Mouse (Mus musculus) layer of hippocampus, adult 9-11 months (tissue): ENCODE data around the gene Wdtc1.
A peak's percentile ranks its signal among the peaks of the same experiment; 100 is the strongest.

ENCODE experiments used
- DNase-seq: peaks from one replicate; pipeline ENCODE4 v3.0.0; 2022

The Wdtc1 gene

GRCm38 (mm10) chr4:133353367-133354365 is at the start of gene Wdtc1:
Gene Wdtc1, minus strand, starts transcription at chr4:133353481.
- DNase-seq, result no peak

DNA sequence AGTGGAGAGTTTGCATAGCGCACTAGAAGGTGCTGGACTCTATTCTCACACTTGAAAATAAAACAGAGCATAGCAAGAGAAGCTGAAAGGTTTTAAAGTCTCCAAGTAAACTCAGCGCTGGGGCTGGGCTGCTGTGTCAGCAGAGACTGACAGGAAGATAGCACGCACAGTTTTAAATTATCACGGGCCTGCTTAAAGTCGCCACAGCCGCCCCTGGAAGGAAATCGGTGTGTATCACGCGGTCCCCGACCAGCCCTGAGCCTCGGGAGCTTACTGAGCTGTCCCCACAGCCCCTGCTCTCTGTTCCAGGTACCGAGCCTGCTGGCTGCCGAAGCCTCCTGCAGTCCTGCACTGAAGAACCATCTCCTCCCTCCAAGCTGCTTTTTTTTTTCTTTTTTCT is 48.7 kb upstream of the Wdtc1 start:
- no peak for DNase-seq

DNA sequence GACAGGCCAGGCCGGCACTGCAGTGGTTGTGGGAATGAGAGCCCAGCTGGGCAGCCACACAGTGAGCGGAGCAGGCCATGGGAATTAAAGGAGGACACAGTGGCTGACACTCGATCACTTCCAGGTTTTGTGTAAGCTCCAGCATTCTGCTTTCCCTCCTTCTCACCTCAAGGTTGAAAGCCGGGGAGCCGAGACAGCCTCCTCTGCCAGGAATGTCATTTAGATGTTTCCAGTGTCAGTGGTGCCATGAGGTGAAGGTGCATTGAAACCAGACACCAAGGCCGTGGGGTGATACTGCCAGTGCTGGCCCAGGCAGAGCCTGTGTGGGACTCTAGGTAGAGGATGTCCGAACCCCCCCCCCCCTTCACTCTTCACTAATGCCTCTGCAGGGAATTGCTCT is 46.8 kb upstream of the Wdtc1 start:
- DNase-seq, result no peak

- no peak for DNase-seq
These were observed 46.2 kb upstream of the Wdtc1 start for GRCm38 (mm10) chr4:133399509-133399908.

DNA sequence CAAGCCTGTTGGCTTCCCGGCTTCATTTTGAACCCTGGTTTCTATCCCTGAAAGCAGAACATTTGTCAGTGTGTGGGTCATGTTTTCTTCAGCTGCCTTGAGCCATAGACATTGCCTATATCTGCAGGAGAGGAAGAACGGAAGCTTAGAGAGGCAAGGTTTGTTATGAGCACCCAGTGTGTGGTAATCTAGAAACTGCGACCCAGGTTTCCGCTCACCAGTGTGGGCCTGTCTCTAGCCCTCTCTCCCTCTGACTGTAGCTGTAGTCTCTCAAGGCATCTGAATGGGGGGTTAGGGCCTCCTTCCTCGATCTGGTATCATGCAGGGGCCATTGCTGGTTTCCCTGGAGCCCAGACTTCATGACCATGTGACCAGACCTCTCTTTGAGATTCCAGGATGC is 45.3 kb upstream of the Wdtc1 start:
- no peak for DNase-seq

GRCm38 (mm10) chr4:133397961-133398360 is 44.7 kb upstream of the Wdtc1 start:
- DNase-seq, result no peak

- DNase-seq, result no peak
These were observed 44.0 kb upstream of the Wdtc1 start for GRCm38 (mm10) chr4:133397299-133397698.

DNA sequence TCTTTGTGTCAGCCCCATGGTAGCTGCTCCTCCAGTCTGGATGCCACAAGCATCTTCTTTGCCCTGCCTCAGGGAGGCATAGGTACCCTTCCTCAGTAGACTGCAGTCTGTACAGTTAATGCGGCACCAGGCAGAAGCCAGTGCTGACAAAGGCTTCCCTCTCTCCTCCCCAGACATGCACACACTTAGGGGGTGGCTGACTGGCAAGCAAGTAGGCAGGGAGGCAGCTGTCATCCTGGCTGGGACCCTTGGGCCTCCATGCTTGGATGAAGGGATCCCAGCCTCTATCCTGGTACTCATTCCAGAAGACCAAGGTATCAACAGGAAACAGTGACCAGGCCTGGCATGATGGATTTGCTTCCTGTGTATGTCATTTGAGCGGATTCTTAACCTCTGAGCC is 42.8 kb upstream of the Wdtc1 start:
- DNase-seq, result no peak

DNA sequence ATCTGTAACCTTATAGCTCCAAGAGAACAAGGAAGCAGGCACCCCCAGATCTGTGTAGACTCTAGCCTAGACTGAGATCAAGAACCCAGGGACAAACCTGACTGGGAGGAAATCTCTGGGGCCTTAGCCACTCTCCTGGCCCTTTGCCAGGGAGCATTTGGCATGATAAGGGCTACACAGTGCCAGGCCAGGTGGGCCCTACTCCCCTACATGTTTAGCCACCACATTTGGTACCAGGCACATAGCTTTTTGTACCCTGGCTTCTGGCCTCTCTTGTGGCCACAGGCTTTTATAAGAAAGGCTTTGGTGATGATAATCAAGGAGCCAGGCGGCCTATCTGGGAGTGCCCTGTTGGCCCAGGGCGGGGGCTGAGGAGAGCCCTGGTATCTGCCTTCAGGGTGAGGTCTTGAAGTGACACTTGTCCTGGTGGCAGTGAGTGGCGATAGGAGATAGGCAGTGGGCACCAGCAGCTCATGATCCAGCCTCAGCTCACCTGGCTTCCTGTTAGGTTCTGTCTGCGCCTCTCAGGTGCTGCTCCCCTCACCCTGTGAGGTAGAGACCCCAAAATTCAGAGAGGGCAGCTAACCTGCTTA is 41.8 kb upstream of the Wdtc1 start:
- no peak for DNase-seq

DNA sequence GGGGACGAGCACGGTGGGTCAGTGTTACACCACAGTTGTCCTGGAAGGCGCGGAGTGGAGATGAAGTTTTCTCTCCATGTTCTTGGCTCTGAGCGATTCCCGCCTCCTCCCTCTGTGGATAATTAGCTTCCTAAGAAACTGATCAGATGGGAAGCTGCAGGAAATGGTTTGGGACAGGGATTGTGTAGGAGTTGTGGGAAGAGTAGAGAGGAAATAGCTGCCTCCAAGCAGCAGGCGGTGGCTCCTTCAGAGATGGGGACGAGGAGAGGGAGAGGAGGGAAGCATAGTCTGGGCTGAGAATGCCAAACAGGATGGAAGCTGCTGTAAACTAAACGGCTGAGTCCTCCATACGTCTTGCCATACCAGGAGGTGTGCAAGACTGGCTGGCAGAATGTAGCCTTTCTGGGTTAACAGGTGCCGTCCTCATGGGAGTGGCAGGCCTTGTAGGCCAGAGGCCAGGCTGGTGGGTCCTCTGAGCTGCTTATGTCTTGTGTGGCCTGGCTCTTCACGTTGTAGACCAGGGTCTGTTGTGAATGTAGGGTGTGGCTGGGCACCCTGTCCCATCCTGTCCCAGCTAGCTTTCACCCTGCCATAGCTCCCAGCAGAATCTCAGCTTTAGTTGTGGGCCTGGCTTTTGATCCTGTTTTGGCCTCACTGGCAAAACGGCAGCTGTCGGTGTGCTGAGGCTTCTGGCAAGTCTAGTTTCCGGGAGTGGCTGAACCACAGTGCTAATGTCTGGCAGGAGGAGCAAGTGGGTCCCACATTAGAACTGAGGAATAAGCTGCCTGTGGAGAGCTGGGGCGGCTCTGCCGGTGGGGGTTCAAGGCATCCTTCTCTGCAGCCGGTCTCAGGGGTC is 38.1 kb upstream of the Wdtc1 start:
- DNase-seq, result peak; percentile 82

- no peak for DNase-seq
These were observed 37.3 kb upstream of the Wdtc1 start for GRCm38 (mm10) chr4:133390585-133390984.

- no peak for DNase-seq
These were observed 36.8 kb upstream of the Wdtc1 start for GRCm38 (mm10) chr4:133390042-133390441.

DNA sequence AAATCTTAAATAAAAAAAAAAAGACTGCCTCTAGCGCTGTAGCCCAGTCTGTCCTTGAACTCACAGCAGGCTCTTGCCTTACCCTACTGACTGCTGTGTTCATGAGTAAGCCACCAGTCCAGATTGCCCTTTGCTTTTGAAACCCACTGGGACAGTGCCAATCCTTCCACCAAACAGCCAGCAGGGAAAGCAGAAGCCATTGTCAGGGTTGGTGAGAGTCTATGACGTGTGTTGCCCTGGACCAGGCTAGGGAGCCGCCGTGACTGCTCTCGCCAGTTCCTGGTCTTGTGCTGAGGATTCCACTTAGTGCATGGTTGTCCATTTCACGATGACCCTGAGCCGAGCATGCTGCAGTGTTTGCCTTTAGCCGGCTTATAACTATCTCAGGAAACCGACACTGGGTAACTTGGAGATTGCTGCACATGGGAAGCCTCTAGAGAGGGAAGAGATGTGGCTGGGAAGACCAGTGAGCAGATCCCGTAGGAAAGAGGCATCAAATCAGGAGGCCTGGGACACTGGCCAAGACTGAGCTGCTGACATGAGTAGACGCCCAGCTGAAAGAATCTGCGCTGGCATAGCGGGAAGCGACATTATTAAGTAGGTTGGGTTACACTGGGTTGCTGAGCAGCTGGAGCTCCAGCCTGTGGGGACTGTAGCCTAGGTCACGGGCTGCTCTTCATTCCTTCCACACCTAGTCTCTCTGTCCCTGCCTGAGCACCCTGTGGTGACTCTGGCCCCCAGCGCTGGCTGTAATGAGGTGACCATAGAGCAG is 35.7 kb upstream of the Wdtc1 start:
- peak; percentile 56 for DNase-seq

DNA sequence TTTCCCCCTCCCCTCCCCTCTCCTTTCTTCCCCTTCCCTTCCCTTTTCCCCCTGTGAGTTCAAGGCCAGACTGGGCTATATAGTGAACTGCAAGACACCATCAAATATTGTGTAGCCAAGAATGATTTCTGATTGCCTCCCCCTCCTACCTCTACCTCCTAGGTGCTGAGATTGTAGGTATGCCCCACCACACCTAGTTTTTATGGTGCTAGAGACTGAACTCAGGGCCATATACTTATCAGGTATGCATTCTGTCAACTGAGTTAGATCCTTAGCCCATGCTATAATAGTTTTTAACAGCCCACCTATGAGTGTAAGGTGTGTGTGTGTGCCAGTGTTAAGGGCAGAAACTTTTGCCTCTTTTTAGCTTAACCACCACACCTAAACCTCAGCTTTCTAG is 33.8 kb upstream of the Wdtc1 start:
- DNase-seq, result no peak

GRCm38 (mm10) chr4:133386061-133386797 is 32.9 kb upstream of the Wdtc1 start:
- no peak for DNase-seq

DNA sequence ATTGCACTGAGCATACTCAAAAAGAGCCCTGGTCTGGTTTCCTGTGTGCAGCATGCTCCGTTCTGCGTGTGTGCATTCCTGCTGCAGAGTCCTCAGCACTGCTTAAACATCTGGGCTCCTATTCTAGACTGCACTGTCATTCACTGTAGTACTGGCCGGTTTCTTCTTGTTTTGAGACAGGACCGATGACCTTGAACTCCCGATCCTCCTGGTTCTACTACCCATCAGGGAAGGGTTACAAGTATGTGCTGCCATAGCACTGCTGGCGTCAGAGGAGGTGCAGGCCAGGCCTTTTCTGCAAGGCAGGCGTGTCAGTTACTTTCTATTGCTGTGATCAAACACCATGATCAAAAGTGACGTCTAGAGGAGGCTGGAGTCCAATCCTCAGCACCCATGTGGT is 27.9 kb upstream of the Wdtc1 start:
- DNase-seq, result no peak

GRCm38 (mm10) chr4:133380532-133380931 is 27.3 kb upstream of the Wdtc1 start:
- no peak for DNase-seq

- DNase-seq, result no peak
These were observed 26.6 kb upstream of the Wdtc1 start for GRCm38 (mm10) chr4:133379861-133380260.

DNA sequence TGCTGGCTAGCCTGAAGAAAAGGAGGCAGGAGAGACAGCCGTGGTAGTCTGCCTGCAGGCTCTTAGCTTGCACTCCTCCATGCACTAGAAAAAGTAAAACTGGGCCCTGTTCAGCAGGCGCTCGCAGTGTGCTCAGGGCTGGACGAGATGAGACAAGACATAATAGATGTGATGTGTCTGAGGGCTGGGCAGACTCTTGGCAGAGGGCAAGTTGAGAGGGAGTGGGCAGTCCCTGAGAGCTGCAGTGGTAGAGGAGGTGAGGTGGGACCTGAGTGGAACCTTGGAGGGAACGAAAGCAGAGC is 25.7 kb upstream of the Wdtc1 start:
- no peak for DNase-seq

- no peak for DNase-seq
These were observed 25.2 kb upstream of the Wdtc1 start for GRCm38 (mm10) chr4:133378236-133379045.
